Mouse (Mus musculus): ENCODE measurements around the gene Mocs3. TPM values are rescaled to one million over a fixed set of nuclear protein-coding genes. Genes with fewer than 3 reads are reported as not detected.

The Mocs3 gene
- total RNA-seq (2015; ENCODE audit: low replicate concordance) = 1.0 and 1.3 TPM in 2 replicates
- total RNA-seq (2017; ENCODE audit: low replicate concordance) = 2.4 TPM in 1 of 2 replicates, not detected in the other

DNA sequence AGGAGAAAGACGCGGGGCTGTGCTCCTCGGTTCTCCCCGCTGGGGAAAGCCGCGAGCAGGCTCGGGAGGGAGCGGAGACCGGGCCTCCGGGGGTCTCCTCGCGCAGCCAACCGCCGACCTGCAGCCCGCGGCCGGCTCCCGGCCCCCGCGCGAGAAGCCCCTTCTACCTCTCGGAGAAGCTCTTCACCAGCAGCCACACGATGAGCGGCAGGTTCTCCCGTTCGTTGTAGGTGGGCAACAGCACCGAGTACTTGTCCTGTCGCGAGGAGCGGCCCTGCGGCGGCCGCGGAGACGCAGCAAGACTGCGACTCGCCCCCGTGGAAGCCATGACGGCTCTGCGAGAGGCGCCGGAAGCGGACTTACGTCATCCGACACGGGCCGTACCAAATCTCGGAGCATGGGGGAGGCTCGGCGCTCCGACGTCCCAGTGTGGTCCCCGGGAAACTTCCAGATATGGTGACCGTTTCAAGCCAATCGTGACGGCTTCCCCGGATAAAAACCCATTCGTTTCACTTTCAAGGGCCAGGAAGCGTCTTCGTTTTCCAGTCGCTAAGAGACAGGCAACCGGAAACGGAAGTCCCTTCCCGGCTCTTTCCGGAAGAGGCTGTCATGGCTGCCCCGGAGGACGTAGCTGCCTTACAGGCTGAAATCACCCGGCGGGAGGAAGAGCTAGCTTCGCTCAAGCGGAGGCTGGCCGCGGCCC lies at the start of gene Mocs3, which contains the start of the genes Gm20716 and Dpm1:
Gene Mocs3, plus strand, starts transcription at position 597 of the 703 bp plus-strand sequence.
Gene Gm20716, minus strand, starts transcription at position 339 of the 703 bp plus-strand sequence.
Gene Dpm1, minus strand, starts transcription at position 566 of the 703 bp plus-strand sequence.
- ATAC-seq (replicated peaks; ENCODE audit: low FRiP score, poor library complexity, severe bottlenecking) = peak; percentile 92

DNA sequence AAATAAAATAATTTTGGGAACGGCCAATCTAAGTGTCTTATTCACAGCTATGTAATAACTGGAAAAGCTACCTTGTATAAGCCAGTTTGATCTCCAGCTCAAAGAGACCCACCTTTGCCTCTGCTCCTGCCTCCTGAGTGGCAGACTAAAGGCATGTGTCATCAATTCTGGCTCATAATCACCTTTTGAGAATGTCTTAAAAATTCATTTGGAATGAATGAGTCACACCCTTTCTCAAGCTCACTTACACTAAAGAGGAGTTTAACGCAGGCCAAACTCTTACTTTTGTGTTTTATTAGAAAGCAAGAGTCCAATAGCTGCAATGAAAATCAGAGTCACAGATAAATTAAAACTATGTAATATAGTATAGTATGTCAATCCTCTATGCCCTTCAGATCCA lies 38.6 kb upstream of the Mocs3 start:
- no peak for ATAC-seq (replicated peaks; ENCODE audit: low FRiP score, poor library complexity, severe bottlenecking)

- ATAC-seq (replicated peaks; ENCODE audit: low FRiP score, poor library complexity, severe bottlenecking) = no peak
Observed at GRCm38 (mm10) chr2:168193685-168194084, 36.7 kb upstream of the Mocs3 start.

DNA sequence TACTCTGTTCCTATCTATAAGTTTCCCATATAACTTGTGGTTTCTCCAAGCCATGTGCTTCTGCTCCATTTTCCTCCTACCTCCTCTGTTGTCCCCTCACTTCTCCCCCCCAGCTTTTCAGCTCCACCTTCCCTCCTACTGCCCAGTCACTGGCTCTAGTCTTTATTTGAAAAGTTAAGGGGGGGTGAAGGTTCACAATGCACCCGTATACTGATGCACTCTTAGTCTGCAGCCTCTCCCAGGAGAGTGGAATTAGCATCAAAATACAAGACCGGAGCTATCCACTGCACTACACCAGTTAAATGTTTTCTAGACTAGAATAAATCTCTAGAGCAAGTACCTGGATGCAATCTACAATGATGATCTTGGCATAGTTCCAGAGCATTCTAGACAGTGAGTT lies 34.7 kb upstream of the Mocs3 start:
- ATAC-seq (replicated peaks; ENCODE audit: low FRiP score, poor library complexity, severe bottlenecking) = no peak

DNA sequence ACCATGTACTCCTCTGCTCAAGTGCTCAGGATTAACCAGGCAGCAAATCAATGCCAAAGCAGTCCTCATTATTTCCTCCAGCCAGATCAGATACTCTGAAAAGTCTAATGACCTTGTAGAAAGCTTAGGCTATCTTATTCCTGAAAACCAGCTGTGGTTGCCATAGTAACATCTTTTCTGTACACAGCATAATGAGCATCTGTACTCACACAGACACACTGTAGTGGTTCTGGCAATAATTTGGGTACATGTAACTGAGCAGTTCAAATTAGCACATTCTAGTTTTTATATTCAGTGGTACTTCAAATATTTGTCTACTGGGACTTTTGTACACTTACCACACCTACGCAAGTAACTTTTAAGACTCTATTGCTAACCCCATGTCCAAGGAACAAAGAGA lies 32.0 kb upstream of the Mocs3 start:
- ATAC-seq (replicated peaks; ENCODE audit: low FRiP score, poor library complexity, severe bottlenecking) = no peak

DNA sequence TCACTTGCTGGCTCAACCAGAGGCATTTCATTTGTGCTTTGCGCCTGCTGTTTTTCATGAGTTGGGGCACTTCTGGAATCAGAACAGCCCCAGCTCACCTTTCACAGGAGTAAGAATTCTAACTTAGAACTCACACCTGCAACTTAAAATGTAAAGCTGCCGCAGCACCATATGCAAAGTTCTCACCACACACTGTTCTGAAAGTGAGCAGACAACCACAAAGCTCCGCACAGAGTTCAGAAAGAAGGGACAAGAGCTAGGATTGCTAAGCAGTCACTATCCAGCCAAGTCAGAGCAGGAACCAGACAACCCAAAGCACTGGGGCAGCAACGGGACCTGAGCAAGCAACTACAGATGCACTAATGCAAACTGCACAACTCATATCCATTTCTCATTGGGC lies 30.9 kb upstream of the Mocs3 start:
- 0 out of 2 replicates have a peak, but pooled peaks have one; percentile 18 for ATAC-seq (replicated peaks; ENCODE audit: low FRiP score, poor library complexity, severe bottlenecking)

- no peak for ATAC-seq (replicated peaks; ENCODE audit: low FRiP score, poor library complexity, severe bottlenecking)
Observed at GRCm38 (mm10) chr2:168200014-168200691, 30.3 kb upstream of the Mocs3 start.

GRCm38 (mm10) chr2:168204476-168204999 lies 25.9 kb upstream of the Mocs3 start:
- ATAC-seq (replicated peaks; ENCODE audit: low FRiP score, poor library complexity, severe bottlenecking) = no peak

- peak; percentile 74 for ATAC-seq (replicated peaks; ENCODE audit: low FRiP score, poor library complexity, severe bottlenecking)
Observed at GRCm38 (mm10) chr2:168205265-168205664, 25.2 kb upstream of the Mocs3 start.

DNA sequence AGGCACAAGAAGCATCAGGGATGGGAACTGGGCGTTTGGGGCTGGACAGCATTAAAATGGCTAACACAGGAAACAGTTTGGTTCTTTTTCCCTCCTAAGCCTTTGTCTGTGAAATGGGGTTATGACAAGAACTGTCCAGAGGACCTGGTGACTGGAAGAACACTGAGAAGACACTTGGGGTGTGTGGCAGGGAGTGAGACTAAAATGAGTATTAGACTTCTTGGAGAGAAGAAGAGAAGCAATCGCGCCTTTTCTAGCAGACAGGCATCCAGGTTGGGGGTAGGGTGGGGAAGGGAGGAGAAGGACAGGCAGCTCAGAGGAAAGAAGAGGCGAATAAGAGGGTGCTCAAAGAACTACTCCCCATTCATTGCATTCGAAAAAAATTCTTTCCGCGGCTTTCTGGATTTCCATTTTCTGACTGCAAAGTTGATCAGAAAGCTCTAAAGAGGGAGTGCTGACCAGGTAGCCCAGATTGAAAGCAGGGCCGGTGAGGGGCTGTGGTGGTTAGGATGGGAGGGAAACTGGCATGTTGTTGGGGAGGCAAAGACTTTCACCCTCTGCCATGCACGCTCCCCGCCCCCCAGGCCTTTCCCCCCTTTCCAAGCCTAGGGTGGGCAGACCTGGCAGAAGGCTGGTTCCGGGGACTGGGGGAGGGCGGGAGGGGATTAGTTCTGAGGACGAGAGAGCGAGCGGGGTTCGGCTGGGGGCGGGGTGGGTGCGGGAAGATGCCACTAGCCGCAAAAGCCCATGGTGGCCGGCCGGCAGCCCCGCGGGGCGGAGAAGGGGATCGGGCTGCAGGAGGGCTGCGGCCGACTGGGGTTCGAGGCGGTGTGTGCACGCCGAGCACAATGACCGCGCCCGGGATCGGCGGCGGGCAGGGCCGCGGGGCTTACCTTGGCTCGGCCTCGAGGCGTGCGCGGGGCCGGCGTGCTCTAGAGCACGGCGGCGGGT lies 24.5 kb upstream of the Mocs3 start:
- ATAC-seq (replicated peaks; ENCODE audit: low FRiP score, poor library complexity, severe bottlenecking) = 0 out of 2 replicates have a peak, but pooled peaks have one; percentile 4

- ATAC-seq (replicated peaks; ENCODE audit: low FRiP score, poor library complexity, severe bottlenecking) = peak; percentile 92
Observed at GRCm38 (mm10) chr2:168206725-168207644, 23.4 kb upstream of the Mocs3 start, which contains the start of gene Adnp. TSS of gene Adnp (minus strand) at chr2:168207112.

DNA sequence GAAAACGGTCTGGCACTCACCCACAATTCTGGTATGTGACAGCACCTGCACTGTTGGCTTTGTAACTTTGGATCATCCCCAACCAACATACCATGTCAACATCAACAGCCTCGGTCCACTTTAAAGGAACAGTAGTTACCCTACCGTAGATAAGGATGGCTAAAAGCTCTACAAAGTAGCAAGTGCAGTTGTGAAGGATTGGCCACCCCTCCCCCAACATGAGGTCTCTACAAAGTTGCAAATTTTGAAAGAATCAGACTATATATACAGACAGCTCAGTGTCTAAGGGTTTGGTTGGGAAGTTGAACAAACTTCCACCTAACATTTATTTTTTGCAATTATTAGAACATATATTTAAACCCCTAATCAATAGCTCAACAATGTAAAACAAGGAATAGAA lies 22.5 kb upstream of the Mocs3 start:
- no peak for ATAC-seq (replicated peaks; ENCODE audit: low FRiP score, poor library complexity, severe bottlenecking)

DNA sequence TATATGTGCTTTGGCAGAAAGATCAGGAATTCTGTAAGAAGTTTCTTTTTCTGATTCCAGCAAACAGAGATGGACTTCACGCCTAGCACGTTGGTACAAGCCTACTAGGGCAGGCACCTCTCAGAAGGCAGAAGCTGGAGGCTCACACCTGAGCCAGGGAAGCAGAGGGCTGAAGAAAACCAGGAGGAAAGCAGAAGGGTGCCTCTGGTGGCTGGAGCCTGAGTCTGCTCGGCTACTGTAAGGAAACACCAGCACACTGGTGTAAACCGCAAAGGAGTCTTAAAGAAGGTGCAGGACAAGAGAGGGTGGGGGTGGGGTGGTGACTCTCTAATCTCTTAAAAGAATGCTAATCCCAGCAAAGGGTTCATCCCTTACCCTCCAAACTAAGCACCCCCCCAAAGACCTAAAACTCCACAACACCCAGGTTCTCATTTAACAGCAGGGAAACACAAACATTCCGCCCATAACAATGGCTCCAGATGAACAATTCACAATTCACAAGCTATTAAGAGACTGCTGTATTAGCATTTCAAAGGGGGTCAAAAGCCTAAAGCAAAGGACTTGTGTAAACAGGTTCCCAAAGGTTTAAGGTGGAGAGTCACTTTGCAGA lies 16.5 kb upstream of the Mocs3 start:
- ATAC-seq (replicated peaks; ENCODE audit: low FRiP score, poor library complexity, severe bottlenecking) = no peak

GRCm38 (mm10) chr2:168223326-168223725 lies 7.1 kb upstream of the Mocs3 start:
- ATAC-seq (replicated peaks; ENCODE audit: low FRiP score, poor library complexity, severe bottlenecking) = no peak

GRCm38 (mm10) chr2:168229116-168230025 lies 1.1 kb upstream of the Mocs3 start:
- peak; percentile 72 for ATAC-seq (replicated peaks; ENCODE audit: low FRiP score, poor library complexity, severe bottlenecking)

DNA sequence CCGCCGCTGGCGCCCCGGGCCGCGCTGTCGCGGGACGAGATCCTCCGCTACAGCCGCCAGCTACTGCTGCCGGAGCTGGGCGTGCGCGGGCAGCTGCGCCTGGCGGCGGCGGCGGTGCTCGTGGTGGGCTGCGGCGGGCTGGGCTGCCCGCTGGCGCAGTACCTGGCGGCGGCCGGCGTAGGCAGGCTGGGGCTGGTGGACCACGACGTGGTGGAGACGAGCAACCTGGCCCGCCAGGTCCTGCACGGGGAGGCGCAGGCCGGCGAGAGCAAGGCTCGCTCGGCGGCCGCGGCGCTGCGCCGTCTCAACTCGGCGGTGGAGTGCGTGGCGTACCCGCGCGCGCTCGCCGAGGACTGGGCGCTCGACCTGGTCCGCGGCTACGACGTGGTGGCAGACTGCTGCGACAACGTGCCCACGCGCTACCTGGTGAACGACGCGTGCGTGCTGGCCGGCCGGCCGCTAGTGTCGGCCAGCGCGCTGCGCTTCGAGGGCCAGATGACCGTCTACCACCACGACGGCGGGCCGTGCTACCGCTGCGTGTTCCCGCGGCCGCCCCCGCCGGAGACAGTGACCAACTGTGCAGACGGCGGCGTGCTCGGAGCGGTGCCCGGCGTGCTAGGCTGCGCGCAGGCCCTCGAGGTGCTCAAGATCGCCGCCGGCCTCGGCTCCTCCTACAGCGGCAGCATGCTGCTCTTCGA lies 500 bp downstream of the Mocs3 start:
- ATAC-seq (replicated peaks; ENCODE audit: low FRiP score, poor library complexity, severe bottlenecking) = no peak

DNA sequence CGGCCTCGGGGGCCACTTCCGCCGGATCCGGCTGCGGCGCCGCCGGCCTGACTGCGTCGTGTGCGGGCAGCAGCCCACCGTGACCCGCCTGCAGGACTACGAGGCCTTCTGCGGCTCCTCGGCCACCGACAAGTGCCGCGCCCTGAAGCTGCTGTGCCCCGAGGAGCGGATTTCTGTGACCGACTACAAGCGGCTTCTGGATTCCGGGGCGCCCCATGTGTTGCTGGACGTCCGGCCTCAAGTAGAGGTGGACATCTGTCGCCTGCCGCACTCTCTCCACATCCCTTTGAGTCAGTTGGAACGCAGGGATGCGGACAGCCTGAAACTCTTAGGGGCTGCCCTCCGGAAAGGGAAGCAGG lies 1.0 kb downstream of the Mocs3 start:
- no peak for ATAC-seq (replicated peaks; ENCODE audit: low FRiP score, poor library complexity, severe bottlenecking)

All from erythroblast, adult 5-6 weeks (primary cell).